Mouse (Mus musculus): ENCODE data around the gene Mllt11. TPM values are rescaled to one million over a fixed set of nuclear protein-coding genes. Genes with fewer than 3 reads are reported as not detected.
A peak's percentile ranks its signal among the peaks of the same experiment; 100 is the strongest.

The Mllt11 gene
- polyA plus RNA-seq, 1 experiment = 66.1 TPM

- DNase-seq = peak; percentile 84
- H3K4me1 ChIP-seq (replicated peaks; ENCODE audit: control insufficient read depth, insufficient read depth, low read length) = no peaks in the 10 kb centered on the region
- 61% methylated on average over 11 of the region's 11 CpGs for WGBS
- no peak overlapping the region for H3K27ac ChIP-seq (ENCODE audit: control insufficient read depth, insufficient read depth, low read length)
- TF ChIP-seq POLR2A (IDR thresholded peaks at IDR 0.05; ENCODE audit: control insufficient read depth, extremely low read depth, insufficient read depth, low read length, poor library complexity) = no peak
- peak; percentile 80; the same call in 1 of the 2 replicates for TF ChIP-seq CTCF (IDR thresholded peaks at IDR 0.05; ENCODE audit: borderline replicate concordance, control insufficient read depth, extremely low read depth, insufficient read depth, low read length, poor library complexity)
- no peaks in the 10 kb centered on the region for H3K27me3 ChIP-seq (ENCODE audit: control insufficient read depth, insufficient read depth, low read length)
- H3K36me3 ChIP-seq (ENCODE audit: control insufficient read depth, insufficient read depth, low read length) = peaks cover under 1% of the 10 kb centered on the region
- H3K4me3 ChIP-seq (ENCODE audit: control insufficient read depth, insufficient read depth, low read length) = no peak overlapping the region
Observed at GRCm38 (mm10) chr3:95263089-95263739, 31.2 kb upstream of the Mllt11 start.

GRCm38 (mm10) chr3:95261975-95262374 is 30.0 kb upstream of the Mllt11 start:
- WGBS = 93% methylated on average over 4 of the region's 4 CpGs

GRCm38 (mm10) chr3:95256931-95257330 is 25.0 kb upstream of the Mllt11 start:
- peaks cover 23% of the 10 kb centered on the region for H3K36me3 ChIP-seq (ENCODE audit: control insufficient read depth, insufficient read depth, low read length)
- no peak overlapping the region for H3K27ac ChIP-seq (ENCODE audit: control insufficient read depth, insufficient read depth, low read length)
- no peak for DNase-seq
- no peaks in the 10 kb centered on the region for H3K4me1 ChIP-seq (replicated peaks; ENCODE audit: control insufficient read depth, insufficient read depth, low read length)
- TF ChIP-seq POLR2A (IDR thresholded peaks at IDR 0.05; ENCODE audit: control insufficient read depth, extremely low read depth, insufficient read depth, low read length, poor library complexity) (no peak), CTCF (IDR thresholded peaks at IDR 0.05; ENCODE audit: borderline replicate concordance, control insufficient read depth, extremely low read depth, insufficient read depth, low read length, poor library complexity) (no peak)
- no peak overlapping the region for H3K4me3 ChIP-seq (ENCODE audit: control insufficient read depth, insufficient read depth, low read length)
- no peaks in the 10 kb centered on the region for H3K27me3 ChIP-seq (ENCODE audit: control insufficient read depth, insufficient read depth, low read length)
- WGBS = 92% methylated on average over 5 of the region's 5 CpGs

More at GRCm38 (mm10) chr3:95261975-95262374, 30.0 kb upstream of the Mllt11 start:
- DNase-seq = no peak
- H3K36me3 ChIP-seq (ENCODE audit: control insufficient read depth, insufficient read depth, low read length) = peaks cover 11% of the 10 kb centered on the region
- no peaks in the 10 kb centered on the region for H3K27me3 ChIP-seq (ENCODE audit: control insufficient read depth, insufficient read depth, low read length)
- no peak overlapping the region for H3K4me3 ChIP-seq (ENCODE audit: control insufficient read depth, insufficient read depth, low read length)
- no peaks in the 10 kb centered on the region for H3K4me1 ChIP-seq (replicated peaks; ENCODE audit: control insufficient read depth, insufficient read depth, low read length)
- no peak overlapping the region for H3K27ac ChIP-seq (ENCODE audit: control insufficient read depth, insufficient read depth, low read length)
- no peak for TF ChIP-seq POLR2A (IDR thresholded peaks at IDR 0.05; ENCODE audit: control insufficient read depth, extremely low read depth, insufficient read depth, low read length, poor library complexity)
- TF ChIP-seq CTCF (IDR thresholded peaks at IDR 0.05; ENCODE audit: borderline replicate concordance, control insufficient read depth, extremely low read depth, insufficient read depth, low read length, poor library complexity) = no peak

GRCm38 (mm10) chr3:95250783-95251424 is 18.9 kb upstream of the Mllt11 start, which contains the start of gene Bnipl:
TSS of gene Bnipl (minus strand) at chr3:95251193.
- Histone ChIP-seq H3K36me3 (ENCODE audit: control insufficient read depth, insufficient read depth, low read length) (peaks cover 8% of the 10 kb centered on the region), H3K4me1 (replicated peaks; ENCODE audit: control insufficient read depth, insufficient read depth, low read length) (no peaks in the 10 kb centered on the region; the same call in 1 of the 2 replicates), H3K27me3 (ENCODE audit: control insufficient read depth, insufficient read depth, low read length) (no peaks in the 10 kb centered on the region), H3K27ac (ENCODE audit: control insufficient read depth, insufficient read depth, low read length) (no peak within 1 kb of the TSS), H3K4me3 (ENCODE audit: control insufficient read depth, insufficient read depth, low read length) (no peak within 1 kb of the TSS)
- WGBS = 73% methylated on average over 7 of the region's 7 CpGs
- TF ChIP-seq CTCF (IDR thresholded peaks at IDR 0.05; ENCODE audit: borderline replicate concordance, control insufficient read depth, extremely low read depth, insufficient read depth, low read length, poor library complexity) (no peak), POLR2A (IDR thresholded peaks at IDR 0.05; ENCODE audit: control insufficient read depth, extremely low read depth, insufficient read depth, low read length, poor library complexity) (no peak)
- no peak for DNase-seq

GRCm38 (mm10) chr3:95250361-95250760 is 18.4 kb upstream of the Mllt11 start:
- H3K36me3 ChIP-seq (ENCODE audit: control insufficient read depth, insufficient read depth, low read length) = peaks cover 6% of the 10 kb centered on the region
- no peak overlapping the region for H3K4me3 ChIP-seq (ENCODE audit: control insufficient read depth, insufficient read depth, low read length)
- 93% methylated on average over 5 of the region's 5 CpGs for WGBS
- no peak for TF ChIP-seq POLR2A (IDR thresholded peaks at IDR 0.05; ENCODE audit: control insufficient read depth, extremely low read depth, insufficient read depth, low read length, poor library complexity)
- no peak for TF ChIP-seq CTCF (IDR thresholded peaks at IDR 0.05; ENCODE audit: borderline replicate concordance, control insufficient read depth, extremely low read depth, insufficient read depth, low read length, poor library complexity)
- no peak for DNase-seq
- H3K27ac ChIP-seq (ENCODE audit: control insufficient read depth, insufficient read depth, low read length) = no peak overlapping the region
- no peaks in the 10 kb centered on the region for H3K27me3 ChIP-seq (ENCODE audit: control insufficient read depth, insufficient read depth, low read length)
- H3K4me1 ChIP-seq (replicated peaks; ENCODE audit: control insufficient read depth, insufficient read depth, low read length) = no peaks in the 10 kb centered on the region; the same call in 1 of the 2 replicates

- Histone ChIP-seq H3K4me1 (replicated peaks; ENCODE audit: control insufficient read depth, insufficient read depth, low read length) (no peaks in the 10 kb centered on the region; the same call in 1 of the 2 replicates), H3K27ac (ENCODE audit: control insufficient read depth, insufficient read depth, low read length) (no peak overlapping the region), H3K27me3 (ENCODE audit: control insufficient read depth, insufficient read depth, low read length) (no peaks in the 10 kb centered on the region), H3K4me3 (ENCODE audit: control insufficient read depth, insufficient read depth, low read length) (no peak overlapping the region), H3K36me3 (ENCODE audit: control insufficient read depth, insufficient read depth, low read length) (no peaks in the 10 kb centered on the region)
- TF ChIP-seq CTCF (IDR thresholded peaks at IDR 0.05; ENCODE audit: borderline replicate concordance, control insufficient read depth, extremely low read depth, insufficient read depth, low read length, poor library complexity) = no peak
- no peak for TF ChIP-seq POLR2A (IDR thresholded peaks at IDR 0.05; ENCODE audit: control insufficient read depth, extremely low read depth, insufficient read depth, low read length, poor library complexity)
- WGBS = 70% methylated on average over 1 of the region's 1 CpGs
- DNase-seq = no peak
Observed at GRCm38 (mm10) chr3:95247660-95248336, 15.8 kb upstream of the Mllt11 start.

All from thymus, adult 2 months (tissue).